Mouse (Mus musculus) E14TG2a.4 (cell line): ENCODE measurements around the gene Gm8693.
"Not testable (repeated sequence)": the region's sequence is repeated elsewhere in the genome, so short reads cannot be mapped to it uniquely, and the experiment has no call there.

Experiments used
- H3K27me3 ChIP-seq: 2 replicates; pipeline ENCODE4 v1.6.1; 2014; ENCODE audit warnings: low read length, control low read depth; ENCODE audit not compliant: insufficient read depth
- H3K36me3 ChIP-seq: 2 replicates; pipeline ENCODE4 v1.6.1; 2014; ENCODE audit warnings: low read length, control low read depth; ENCODE audit not compliant: insufficient read depth
- H3K4me1 ChIP-seq: replicated peaks from 2 replicates; pipeline ENCODE4 v1.6.1; 2014; ENCODE audit warnings: low read depth, low read length, control low read depth
- H3K4me3 ChIP-seq: replicated peaks from 2 replicates; pipeline ENCODE4 v1.5.1; 2014; ENCODE audit warnings: mild to moderate bottlenecking, low read length
- H3K9me3 ChIP-seq: 2 replicates; pipeline ENCODE4 v1.6.1; 2014; ENCODE audit warnings: low read length, control low read depth

The Gm8693 gene

GRCm38 (mm10) chr7:22692217-22692616 is at the start of gene Gm8693:
TSS of gene Gm8693 (minus strand) at chr7:22692317.
- not testable (repeated sequence) for H3K27me3 ChIP-seq, H3K9me3 ChIP-seq, H3K4me3 ChIP-seq, H3K36me3 ChIP-seq, H3K4me1 ChIP-seq

- not testable (repeated sequence) for H3K9me3 ChIP-seq, H3K4me1 ChIP-seq, H3K36me3 ChIP-seq, H3K4me3 ChIP-seq, H3K27me3 ChIP-seq
Observed at GRCm38 (mm10) chr7:22719610-22720009, 27.5 kb upstream of the Gm8693 start, which contains the start of gene Gm4567. TSS of gene Gm4567 (minus strand) at chr7:22719710.

- not testable (repeated sequence) for H3K4me3 ChIP-seq, H3K9me3 ChIP-seq, H3K4me1 ChIP-seq, H3K27me3 ChIP-seq, H3K36me3 ChIP-seq
Observed at GRCm38 (mm10) chr7:22657718-22658117, 34.4 kb downstream of the Gm8693 start, which contains the start of gene Vmn1r155. TSS of gene Vmn1r155 (plus strand) at chr7:22658018.
